Mouse (Mus musculus): ENCODE measurements around the gene Serpinb9.
"Not testable (repeated sequence)": the region's sequence is repeated elsewhere in the genome, so short reads cannot be mapped to it uniquely, and the experiment has no call there.

Serpinb9 gene
- long read RNA-seq, experiment 1, transcript Serpinb9-201 (7 exons, 3,397 nt), result major isoform, 32 of 44 reads
- long read RNA-seq, experiment 1, partial matches to known transcripts, result 8 of 44 reads
- long read RNA-seq, experiment 1, other reads (novel, unspliced or antisense), result 4 of 44 reads
- long read RNA-seq, experiment 2, transcript Serpinb9-201 (7 exons, 3,397 nt), result major isoform, 38 of 49 reads
- long read RNA-seq, experiment 2, partial matches to known transcripts, result 3 of 49 reads
- long read RNA-seq, experiment 2, other reads (novel, unspliced or antisense), result 8 of 49 reads

DNA sequence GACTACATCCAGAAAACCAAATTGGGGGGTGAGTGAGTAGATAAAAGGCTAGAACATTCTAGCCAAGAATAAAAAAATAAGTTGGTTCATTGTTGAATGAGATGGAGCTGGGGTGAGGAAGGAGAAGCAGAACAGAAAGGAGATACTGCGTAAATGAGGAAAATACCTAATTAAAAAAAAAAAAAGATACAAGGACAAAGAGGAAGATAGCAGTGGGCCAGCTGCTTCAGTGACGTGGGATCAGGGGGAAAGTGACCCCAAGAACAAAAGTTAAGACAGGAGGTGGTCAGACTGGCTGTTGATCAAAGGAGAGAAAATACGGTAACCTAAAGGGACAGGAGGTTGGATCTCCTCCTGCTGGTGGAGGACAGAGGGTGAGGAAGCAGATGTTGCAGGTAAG, at the start of gene Serpinb9:
Gene Serpinb9 (plus strand): TSS at position 301 of the 400 bp plus-strand sequence.
- intact Hi-C loops (cut with DNase I), result loop anchor here (10.0 kb wide), 1 partner anchor 98 kb away; no protein-coding TSS in a partner anchor

DNA sequence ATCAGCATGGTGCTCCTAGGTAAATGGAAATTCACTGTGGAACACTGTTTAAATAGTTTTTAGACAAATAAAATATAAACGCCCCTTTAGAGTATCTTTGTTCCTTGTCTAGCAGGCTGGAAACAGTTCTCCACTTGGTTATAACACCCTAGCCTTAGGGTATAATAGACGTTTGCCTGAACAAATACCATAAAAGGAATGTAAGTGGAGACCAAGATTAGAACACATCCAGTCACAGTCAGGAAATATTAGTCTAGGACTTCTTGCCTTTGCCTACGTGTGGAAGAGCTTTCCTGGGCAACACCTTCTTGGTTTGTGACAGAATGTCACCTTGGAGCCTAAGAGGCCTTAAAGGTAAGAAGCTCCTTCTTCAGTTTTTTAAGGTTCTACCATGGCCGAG, 46.5 kb upstream of the Serpinb9 start:
- intact Hi-C loops (cut with DNase I), result no loop called here

DNA sequence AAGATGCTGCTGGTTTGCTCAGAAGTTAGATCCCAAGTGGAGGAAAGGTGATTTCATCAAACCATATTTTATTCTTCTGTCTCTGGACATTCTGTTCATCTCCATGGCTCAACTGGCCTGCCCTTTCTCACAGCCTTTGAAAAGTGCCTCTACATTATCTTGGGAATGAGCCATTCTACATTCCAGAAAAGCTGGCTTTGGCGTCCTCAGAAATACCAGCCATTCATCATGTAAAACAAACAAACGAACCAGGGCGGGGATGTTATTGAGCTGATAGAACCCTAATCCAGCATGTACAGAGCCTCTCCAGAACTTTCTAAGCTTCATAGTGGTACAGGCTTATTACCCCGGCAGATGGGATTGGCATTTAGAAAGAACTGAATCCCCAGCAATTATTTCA, 45.1 kb upstream of the Serpinb9 start:
- intact Hi-C loops (cut with DNase I), result no loop called here

DNA sequence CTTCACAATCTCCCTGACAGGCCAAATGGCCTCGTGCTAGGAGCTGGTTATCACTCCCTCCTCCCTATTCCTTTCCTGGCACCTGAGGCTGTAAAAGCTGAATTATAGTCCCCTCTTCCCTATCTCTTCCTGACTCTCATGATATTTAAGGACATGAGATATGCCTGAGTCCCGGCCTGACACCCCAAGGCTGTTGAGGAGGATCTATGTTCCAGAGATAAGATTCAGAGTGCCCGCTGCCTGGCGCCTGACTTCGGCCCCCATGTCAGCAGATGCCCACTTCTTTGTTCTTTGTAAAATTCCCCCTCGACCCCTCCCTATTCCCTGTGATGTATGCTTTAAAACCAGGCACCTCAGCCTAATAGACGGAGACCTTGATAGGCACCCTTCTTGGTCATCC, 44.5 kb upstream of the Serpinb9 start:
- intact Hi-C loops (cut with DNase I), result not testable (repeated sequence)

DNA sequence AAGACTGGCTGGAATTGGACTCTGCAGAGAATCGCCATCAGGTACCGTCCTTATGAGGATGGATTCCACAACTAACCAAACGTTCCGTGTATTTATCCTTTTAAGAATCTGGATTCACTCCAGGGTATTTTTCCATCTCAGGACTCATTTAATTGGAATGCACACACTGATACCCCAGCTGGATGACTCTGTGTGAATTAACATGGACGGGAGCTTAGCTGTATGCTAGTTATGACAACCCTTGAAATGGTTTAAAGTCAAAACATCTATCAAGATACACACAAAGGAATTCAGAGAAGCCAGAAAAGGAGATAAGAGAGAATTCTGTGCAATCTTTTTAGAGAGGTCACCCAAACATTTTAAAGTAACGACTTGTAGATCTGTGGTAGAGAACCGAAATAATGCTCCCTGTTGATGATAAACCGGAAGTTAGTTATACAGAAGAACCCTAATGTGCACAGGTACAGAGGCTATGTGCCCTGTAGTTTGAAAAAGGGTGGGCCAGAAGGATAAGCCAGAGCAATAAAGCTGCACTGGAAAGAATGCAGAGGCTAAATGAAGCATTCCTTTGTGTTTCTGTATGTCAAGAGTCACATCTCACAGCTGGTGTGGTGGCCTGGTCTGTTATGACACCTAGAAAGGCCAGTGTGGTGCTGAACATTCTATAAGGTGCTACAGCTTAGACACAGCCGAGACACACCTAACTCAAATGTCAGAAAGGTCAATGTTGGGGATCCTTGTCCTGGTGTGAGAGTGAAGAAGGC, 38.9 kb upstream of the Serpinb9 start:
- intact Hi-C loops (cut with DNase I), result no loop called here

DNA sequence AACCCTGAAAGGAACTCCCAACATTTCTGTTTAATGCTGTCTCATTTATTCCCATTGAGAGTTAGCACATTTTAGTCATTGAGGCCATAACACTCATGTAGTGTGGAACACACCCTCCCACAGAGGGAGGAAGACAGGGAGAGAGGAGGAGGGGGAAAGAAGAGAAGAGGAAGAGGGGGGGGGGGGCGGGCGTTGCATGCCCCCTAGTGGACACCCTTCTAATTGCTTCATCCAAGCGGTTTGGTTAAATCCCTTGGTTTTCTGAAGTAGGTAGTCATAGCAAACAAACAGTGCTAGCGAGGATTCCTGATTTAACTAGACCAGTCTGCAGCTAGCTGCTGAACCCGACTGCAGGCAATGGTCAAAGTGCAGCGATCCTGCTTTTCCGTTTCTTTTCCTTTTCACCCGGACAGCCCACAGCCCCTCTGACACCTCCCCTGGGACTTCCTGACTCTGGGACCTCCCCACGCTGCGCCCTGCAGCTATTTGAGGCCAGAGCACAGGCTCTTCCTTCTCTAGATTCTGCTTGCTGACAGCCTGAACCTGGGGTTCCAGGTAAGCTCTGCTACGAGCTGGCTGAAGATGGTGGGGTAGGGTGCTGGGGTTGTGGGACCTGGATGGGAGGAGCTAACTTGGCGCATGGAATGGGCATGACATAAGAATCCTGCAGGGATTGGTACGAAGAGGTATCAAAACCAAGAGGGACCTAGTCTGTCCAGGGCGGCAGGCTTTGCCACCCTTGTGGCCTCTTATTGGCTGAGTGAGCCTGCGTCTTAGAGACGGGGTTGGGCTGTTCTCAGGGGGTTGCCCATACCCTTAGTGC, 37.9 kb upstream of the Serpinb9 start, which contains the start of gene Serpinb6b:
Gene Serpinb6b (plus strand): TSS at position 221 of the 823 bp plus-strand sequence.
- intact Hi-C loops (cut with DNase I), result loop anchor here (1.0 kb wide), 1 partner anchor 62 kb away; no protein-coding TSS in a partner anchor

DNA sequence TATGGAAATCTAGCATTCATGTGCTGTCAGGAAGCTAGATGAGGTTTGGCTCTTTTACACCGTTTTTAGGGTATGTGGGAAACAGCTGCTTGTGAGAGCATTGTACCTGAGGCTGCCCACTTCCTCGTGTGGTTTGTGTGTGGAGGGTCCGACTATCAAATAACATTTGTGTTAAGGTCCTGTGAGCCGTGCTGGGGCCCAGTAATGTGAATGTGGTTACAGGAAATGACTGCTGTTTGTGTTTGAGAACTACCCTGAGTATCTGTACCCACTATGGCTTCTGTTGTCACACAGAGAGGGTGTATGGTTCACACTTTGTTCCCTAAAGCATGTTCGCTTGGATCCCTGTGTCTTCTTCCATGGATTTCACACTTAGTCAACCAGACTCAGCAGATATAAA, 36.9 kb upstream of the Serpinb9 start:
- intact Hi-C loops (cut with DNase I), result no loop called here

DNA sequence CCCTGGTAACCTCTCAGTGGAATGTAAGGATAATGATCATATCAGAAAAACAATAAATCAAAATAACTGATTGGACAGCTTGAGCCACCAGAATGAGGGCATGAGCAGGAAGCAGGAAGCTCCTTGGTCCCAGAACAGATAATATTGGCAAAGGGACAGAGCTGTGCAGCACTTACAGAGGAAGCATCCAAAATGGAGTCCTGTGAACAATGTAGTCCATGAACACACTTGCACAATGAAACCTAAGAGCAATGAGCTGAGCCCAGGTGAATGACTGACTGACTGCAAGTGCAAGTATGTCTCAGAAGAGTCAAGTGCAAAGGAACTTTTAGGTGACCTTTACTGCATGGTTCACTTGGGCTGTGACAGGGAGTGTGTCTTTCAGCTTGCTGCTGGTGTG, 35.8 kb upstream of the Serpinb9 start:
- intact Hi-C loops (cut with DNase I), result no loop called here

DNA sequence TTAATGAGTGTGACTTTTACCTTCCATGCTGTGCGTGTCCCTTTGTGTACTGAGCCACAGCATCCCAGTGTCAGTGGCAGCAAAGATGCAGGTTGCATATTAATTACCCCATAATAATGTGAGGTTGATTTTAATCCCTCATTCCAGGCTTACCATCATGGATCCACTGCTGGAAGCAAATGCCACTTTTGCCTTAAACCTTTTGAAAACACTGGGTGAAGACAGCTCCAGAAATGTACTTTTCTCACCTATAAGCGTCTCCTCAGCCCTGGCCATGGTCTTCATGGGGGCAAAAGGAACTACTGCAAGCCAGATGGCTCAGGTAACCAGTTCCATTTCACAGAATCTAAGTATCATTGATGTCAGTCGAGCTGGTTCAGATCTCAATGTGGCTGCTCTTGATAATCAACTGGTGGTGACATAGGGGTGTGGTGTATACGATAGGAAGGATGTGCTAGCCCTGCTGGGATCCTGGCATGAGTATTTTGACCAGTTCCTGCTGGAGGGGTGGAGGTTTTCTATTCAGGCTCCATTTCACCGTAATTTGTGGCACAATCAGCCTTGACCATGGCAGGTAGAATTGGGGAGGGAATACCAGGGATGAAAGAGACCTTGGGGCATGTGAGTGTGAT, 34.6 kb upstream of the Serpinb9 start:
- intact Hi-C loops (cut with DNase I), result no loop called here

DNA sequence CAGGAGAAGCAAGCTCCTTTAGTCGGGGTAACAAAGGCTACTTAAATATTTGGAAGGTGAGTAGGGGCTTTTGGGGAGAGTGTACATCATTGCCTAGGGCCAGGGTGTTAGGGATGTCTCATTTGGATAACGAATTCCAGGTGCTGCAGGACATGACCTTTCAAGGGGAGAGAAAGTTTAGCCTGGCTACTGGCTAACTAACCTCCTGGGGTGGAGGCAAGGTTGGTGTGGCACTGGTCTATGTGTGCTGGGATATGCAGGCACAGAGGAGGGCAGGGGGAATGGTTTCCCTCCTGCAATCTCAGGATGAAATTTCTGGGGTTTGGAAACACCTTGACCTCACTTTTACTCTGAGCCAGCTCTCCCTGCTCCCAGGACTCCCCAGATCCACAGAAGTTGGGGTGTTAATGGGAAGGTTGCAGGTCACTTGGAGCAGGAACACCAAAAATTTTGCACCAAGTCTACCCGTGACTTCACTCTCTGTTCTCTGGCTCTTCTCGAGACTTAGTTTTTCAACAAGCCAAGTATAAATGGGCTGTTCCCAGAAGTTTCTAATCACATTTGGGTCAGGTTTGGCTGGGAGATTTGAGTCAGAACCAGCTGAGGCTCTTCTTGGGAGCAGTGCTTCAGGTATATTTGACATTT, 33.9 kb upstream of the Serpinb9 start:
- intact Hi-C loops (cut with DNase I), result no loop called here

DNA sequence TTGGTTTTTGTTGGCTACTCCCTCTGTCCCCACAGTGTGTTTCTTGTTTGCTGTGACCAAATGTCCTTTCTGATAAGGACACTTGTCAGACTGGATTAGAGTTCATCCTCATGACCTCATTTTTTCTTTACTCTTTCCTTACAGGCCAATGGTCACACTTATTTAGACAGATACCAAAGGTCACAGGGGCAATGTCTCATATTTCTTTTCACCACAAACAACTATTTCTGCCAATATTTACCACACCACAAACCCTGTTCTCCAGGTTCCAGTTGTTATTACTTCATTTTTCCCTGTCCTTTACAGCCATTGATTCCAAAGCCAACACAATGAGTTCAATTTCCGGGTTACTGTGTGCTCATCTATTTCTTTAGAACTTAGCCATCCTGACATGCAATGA, 33.4 kb upstream of the Serpinb9 start:
- intact Hi-C loops (cut with DNase I), result no loop called here

DNA sequence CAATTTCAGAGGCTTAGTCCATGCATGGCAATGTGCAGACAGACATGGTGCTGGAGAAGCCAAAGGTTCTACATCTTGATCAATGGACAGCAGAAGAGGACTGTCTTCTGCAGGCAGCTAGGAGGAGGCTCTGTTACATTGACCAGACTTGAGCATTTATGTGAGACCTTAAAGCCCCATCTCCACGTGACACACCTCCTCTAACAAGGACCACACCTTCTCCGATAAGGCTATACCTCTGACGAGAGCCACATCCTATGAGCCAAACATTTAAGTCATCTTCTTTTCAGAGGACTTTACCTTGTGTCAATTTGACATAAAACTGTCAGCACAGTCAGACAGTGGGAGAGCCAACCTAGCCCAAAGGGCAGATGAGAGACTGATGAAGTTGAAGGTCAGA, 32.3 kb upstream of the Serpinb9 start:
- intact Hi-C loops (cut with DNase I), result no loop called here

DNA sequence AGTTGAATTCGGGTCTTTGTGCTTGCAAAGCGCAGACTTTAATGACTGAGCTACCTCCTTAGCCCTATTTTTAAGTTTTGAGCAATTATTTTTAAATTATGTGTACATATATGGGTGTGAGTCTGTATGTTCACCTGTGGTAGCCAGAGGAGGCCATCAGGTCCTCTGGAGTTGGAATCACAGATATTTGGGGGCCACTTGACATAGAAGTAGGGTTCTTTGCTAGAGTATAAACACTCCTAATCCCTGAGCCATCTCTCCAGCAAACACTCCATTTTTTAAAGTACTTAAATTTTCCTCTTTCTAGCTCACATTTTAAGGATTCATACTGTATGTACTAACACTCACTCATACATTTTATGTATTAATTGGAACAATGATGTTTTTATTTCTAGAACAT, 28.8 kb upstream of the Serpinb9 start:
- intact Hi-C loops (cut with DNase I), result no loop called here

DNA sequence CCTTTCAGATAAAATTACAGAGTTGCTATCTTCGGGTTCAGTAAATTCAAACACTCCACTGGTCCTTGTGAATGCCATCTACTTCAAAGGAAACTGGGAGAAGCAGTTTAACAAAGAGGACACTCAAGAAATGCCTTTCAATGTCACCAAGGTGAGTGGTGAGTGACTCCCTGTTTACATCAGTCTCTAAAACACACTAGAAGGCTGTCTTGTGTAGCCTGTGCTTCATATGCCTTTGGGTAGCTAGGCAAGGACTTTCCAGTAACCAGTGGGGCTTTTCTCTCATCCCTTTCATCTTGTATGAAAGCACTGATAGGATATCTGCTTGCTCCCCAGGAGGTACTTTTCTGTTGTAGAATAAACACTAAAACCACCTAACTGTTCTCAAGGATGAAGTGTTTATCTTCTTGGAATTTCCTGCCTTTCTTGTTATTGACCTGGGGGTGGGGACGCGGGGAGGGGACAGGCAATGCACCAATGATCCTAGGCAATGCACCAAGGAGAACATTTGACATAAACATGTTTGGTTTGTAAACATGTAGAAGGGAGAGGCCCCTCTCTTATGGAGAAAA, 28.1 kb upstream of the Serpinb9 start:
- intact Hi-C loops (cut with DNase I), result no loop called here

DNA sequence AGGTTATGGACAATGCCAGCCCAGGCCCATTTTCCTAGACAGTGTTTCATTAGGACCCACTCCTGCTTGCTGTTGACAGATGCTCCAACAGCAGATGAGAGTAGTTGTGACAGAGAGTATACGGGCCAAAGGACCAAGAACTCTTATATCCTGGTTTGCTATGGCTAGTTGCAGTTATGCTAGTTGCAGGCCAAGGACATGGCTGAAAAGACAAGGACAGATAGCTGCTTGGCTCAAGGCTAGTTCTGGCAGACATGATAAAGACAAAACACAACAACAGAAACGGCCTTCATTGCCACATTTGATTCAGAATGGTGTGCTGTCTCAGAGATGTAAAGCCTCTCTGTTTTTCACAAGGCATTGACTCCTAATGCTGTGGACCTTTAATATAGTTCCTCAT, 27.3 kb upstream of the Serpinb9 start:
- intact Hi-C loops (cut with DNase I), result no loop called here

DNA sequence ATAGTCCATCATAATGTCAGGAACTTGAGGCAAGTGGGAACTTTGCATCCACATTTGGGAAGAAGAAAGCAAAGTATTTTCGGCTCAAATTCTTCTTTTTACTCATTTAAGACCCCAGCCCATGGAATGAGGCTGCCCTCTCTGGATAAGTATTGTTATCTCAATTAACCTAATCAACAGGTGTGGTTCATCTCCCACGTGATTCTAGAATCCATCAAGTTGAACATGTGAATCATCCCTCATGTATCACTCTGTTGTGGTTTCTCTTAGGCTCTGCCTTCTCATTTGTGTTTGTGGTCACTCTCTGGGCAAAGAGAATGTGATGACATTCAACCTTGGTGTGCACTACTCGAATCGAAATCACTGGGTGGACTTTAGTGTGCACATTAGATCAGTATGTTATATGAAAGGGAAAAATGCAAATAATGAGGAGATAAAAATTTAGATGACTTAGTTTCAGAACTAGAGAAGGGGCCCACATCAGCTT, 20.5 kb upstream of the Serpinb9 start:
- intact Hi-C loops (cut with DNase I), result no loop called here

DNA sequence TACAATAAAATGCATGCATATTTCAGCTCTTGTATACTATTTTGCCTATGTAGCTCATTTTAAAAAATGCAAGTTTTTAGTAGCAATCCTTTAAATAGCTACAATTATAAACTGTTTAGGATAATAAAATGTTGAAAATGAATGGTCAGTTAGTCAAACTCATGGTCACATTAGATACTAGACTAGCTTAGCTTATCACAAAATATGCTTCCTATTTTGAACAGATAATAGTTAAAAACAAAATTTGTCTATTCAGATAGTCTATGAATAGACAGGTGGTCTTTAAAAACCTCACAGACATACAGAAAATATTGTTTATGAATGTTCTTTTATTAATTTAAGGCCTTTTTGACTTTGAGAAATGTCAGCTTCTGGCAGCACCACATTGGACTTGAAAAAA, 16.8 kb upstream of the Serpinb9 start:
- intact Hi-C loops (cut with DNase I), result no loop called here

DNA sequence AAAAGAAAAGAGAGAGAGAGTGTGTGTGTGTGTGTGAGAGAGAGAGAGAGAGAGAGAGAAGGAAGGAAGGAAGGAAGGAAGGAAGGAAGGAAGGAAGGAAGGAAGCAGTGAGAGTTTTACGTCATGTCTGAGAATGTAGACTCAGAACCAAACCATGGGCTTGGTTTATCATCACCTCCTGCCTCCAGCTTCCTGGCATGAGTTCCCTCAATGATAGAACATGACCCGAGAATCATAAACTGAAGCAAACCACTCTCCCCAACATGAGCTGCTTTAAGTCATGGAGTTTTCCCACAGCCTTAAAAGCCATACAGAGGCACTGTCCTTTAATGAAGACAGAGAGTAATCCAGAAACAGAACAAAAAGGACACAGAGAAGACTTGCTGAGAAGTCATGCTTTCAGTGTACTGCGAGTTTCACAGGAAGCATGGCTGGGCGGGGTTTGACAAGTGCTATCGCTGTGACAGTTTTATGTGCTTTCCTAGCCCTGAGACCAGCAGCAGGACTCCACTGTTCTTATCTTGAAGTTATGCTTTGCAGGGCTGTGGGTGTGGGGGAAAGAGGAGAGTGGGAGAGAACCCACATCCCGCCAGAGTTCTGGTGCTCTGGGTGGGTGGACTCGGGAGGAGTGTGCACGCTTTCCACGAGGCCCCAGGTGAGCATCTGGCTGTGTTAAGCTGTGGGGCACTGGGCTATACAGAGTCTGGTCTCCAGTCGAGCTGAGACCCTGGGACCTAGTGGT, 9.7 kb upstream of the Serpinb9 start:
- intact Hi-C loops (cut with DNase I), result no loop called here

DNA sequence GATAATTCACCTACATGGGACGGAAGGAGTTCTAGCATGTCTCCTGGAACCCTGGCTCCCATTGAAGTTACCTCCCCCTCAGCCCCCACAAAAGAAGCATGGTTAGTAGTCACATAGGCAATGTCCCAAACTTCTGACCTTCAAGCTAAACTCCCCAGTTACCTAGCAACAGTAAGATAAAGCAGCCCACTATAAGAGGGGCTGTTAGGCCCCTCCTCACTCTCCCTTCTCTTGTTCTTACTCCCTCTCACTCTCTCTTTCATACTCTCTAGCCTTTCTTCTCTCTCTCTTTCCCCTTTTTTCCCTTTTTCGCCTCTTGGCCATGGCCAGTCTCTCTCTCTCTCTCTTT, 9.2 kb upstream of the Serpinb9 start:
- intact Hi-C loops (cut with DNase I), result no loop called here

DNA sequence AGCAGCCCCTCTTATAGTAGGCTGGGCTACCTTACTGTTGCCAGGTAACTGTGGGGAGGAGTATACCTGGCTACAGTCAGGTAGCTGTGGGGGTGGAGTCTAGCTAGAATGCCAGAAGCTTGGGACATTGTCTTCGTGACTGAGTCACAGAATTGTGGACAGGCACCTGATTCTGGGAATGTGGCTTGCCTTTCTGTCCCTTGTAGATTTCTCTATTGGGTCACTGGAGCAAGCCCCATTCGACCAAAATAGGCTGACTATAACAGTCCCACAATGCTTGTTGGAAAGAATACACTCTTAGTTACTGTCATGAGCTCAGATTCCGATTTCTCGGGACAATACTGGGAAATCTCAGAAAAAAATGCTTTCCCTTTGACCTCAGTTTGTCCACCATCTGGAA, 8.0 kb upstream of the Serpinb9 start:
- intact Hi-C loops (cut with DNase I), result no loop called here

All from adrenal gland (tissue).